Mouse (Mus musculus): ENCODE measurements around the gene Prrt1.

The Prrt1 gene

DNA sequence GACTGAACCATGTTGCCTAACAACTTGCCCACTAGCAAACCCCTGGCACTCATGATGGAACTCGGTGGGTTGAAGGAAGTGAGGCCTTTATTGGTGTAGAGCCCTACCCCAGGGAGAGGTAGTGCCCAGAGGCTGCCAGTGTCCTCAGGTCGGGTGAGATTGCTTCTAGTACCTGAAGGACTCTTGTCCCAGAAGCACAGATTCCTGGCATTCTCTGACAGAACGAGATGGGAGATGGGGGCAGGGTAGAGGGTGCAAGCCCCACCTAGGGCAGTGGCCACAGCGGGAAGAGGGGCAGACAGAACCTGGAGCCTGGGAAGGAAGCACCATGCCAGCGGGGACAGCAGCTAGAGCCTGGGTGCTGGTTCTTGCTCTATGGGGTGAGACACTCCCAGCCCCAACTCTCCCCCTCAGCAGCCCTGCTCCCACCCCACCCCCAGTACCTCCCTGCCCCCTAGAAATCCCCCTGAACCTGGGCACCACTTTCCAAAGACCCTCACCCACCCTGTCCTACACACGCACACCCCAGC, 31.7 kb upstream of the Prrt1 start, which contains the start of gene Ager:
Ager (plus strand) TSS at position 297 of the 530 bp plus-strand sequence.
- DNase-seq (ENCODE audit: low read depth in 2 of 2, low spot score in 2 of 2) = no peak

DNA sequence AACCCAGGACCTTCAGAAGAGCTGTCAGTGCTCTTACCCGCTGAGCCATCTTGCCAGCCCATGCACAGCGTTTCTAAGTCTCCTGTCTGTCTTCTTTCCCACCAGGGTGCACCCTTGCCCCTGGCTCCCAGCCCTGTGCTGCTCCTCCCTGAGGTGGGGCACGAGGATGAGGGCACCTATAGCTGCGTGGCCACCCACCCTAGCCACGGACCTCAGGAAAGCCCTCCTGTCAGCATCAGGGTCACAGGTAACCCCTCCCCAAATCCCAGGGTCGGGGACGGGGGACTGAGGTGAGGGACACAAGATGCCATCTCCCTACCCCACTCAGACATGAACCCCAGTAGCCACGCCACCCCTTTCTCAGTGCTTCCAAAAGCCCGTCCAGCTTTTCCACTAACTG, 29.4 kb upstream of the Prrt1 start:
- no peak for DNase-seq (ENCODE audit: low read depth in 2 of 2, low spot score in 2 of 2)

DNA sequence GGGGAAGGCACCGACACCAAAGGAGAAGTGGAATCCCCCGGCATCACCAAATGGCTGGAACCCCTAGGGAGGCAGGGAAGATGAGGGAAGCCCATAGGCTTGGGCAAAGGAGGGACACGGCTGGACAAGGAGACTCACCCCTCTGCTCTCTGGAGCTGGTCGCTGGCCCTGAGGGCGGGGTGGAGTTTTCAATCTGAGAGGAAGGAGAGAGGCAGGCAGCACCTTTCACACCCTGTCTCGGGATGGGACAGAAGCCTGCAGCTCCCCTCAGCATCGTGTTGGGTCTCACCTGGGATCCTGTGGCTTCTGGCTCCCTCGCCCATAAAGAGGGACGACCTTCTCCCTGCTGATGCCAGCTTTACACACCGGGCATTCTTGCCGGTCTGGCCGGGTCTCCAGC, 27.5 kb upstream of the Prrt1 start:
- no peak for DNase-seq (ENCODE audit: low read depth in 2 of 2, low spot score in 2 of 2)

DNA sequence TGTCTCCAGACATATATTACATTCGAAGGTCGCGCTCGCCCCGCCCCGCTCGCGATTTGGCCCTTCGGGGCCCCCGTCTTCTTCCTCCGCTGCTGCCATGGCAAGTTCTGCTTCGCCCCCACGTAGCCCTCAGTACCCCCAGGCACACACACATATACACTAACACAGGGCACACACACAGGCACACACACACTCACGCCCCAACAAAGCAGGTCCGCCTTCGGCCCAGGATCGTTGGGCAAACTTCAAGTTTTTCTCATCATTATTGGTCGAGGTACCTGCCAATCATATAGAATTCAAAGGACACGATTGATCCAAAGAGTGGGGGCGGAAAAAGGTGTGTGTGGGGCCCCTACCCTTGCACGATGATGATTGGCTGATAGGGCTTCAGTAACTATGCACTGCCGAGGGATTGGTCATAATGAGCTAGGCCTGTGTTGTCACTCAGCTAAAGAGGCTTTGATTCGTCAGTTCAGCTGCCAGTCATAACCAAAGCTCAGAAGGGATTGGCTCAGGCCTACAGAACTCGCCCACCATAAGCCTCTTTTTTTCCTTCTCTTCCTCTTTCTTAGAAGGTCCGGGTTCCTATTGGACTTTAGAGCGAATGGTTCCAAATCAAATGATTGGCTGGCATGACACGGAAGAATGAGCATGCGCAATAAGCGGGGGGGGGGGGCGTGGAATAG, 25.8 kb upstream of the Prrt1 start, which contains the start of gene Rnf5:
Rnf5 (minus strand) TSS at position 316 of the 686 bp plus-strand sequence.
- peak; percentile 95 to 96 for DNase-seq (ENCODE audit: low read depth in 2 of 2, low spot score in 2 of 2)

DNA sequence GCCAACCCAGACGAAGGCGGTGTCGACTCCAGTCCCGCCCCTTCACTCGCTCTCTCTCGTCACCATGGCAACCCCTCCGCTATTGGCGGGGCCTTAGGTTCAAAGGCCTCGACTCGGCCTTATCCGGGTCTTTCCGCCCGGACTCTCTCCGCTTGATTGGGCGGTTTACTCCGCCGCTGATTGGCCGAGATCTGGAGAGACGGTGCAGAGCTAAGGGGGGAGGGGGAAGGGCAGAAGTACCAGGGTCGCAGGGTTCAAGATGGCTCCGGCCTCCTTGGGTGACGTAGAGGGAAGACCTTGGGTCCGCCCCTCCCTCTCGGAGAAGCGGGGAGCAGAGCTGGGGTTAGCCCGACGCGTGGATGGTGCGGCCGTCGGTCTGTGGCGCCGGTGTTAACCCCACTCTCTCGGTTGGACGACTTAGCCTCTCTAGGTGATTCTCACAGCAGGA, 25.2 kb upstream of the Prrt1 start, which contains the start of gene Agpat1:
Agpat1 (plus strand) TSS at position 202 of the 448 bp plus-strand sequence.
- DNase-seq (ENCODE audit: low read depth in 2 of 2, low spot score in 2 of 2) = peak; percentile 97

DNA sequence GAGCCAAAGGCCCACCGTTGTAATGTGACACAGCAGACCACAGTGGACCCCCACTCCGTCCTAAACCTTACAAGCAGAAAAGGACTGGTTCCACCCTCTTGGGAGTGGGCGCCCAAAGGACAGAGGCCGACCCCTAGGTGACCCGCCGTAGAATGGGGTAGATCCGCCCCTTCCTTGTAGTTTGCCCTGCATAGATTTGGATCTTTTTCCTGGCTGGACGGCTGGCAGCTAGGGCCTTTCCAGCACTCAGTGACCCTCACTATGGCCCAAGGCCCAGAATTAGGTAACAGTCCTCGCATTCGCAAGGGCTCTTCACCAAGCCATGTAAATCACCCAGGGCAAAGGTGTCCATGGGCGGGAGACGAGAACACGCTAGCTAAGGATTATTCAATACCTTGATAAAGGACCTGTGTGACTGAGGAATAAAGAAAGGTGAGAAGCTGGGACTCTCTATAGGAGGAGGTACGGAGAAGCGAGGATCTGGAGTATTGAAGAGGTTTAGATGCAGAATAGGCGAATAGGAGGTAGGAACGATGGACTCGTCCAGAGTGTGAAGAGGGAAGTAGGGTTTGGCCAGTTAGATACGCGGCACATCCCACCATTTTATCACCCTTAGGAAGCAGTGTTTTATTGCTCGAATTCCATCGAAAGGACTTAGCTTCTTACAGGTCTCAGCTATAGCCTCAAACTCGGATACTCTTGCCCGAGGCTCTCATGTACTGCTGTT, 24.7 kb upstream of the Prrt1 start:
- no peak for DNase-seq (ENCODE audit: low read depth in 2 of 2, low spot score in 2 of 2)

DNA sequence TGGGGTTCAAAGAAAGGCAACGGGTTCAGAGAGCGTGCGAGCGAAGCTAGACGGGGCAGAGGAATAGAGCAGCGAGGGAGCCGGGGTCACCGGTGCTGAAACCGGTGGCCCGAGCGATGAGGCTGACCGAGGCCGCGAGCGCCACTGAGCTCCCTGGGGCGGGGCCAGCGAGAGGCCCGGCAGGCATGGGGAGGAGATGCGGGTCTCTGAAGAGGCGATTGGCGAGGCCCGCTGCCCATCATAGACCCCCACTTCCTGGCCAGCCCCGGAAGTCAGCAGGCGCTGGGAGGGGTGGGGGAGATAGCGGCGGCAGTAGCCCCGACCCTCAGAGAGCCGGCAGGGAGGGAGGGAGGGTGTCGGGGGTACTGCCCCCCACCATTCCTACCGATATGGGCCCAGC, 23.7 kb upstream of the Prrt1 start:
- peak; percentile 80 to 89 for DNase-seq (ENCODE audit: low read depth in 2 of 2, low spot score in 2 of 2)

DNA sequence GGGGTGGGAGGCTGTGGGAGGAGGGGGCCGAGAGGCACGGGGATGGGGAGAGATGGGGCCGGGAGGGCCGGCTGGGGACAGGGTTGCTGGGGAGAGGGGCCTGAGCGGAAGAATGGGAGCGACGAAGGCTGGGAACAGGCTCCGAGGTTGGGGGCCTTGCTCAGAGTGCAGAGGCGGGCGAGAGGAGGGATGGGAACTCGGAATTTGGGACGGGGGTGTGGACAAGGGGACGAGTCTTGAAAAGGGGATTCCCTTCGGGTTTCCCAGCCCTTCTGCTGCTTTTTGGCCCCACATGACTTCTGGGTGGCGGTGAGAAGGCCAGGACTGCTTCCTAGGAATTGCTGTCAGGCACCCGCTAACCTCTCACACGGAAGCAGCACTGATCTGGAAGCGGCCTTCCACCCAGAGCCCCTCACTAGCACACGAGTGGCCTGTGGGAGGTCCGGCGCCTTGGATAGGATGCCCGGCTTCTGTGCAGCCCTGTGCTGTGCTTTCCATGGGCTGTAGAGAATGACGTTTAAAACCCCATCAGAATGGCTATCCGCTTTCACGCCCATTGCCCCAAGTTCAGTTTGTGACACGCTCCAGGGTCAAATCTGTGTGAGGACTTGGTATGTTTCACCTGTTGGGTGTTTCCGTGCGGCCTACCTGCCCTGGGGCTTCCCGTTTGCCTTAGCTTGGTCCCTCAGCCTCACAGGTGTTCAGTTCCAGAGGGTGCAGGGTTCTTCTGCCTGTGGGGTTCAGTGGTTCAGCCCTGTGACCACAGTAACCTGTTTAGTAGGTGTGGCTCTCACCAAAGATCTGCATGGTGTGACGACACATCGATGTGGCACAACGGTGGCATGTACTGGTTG, 22.9 kb upstream of the Prrt1 start:
- DNase-seq (ENCODE audit: low read depth in 2 of 2, low spot score in 2 of 2) = no peak

DNA sequence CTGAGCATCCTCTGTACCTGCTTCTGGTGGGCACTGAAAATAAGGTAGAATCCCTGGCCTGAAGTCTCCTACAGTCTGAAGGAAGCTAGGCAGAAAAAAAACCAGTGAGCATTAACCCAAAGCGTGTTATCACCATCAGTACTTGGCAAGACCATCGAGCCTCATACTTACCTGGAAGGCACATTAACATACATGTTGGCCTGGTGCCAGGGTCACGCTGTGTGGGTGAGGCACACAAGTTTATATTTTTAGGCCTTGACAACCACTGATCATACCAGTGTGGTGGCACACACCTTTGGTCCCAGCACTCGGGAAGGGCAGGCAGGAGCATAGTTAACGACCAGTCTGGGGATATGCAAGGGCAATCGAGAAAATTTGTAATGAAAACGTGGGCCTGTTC, 21.3 kb upstream of the Prrt1 start:
- DNase-seq (ENCODE audit: low read depth in 2 of 2, low spot score in 2 of 2) = no peak

DNA sequence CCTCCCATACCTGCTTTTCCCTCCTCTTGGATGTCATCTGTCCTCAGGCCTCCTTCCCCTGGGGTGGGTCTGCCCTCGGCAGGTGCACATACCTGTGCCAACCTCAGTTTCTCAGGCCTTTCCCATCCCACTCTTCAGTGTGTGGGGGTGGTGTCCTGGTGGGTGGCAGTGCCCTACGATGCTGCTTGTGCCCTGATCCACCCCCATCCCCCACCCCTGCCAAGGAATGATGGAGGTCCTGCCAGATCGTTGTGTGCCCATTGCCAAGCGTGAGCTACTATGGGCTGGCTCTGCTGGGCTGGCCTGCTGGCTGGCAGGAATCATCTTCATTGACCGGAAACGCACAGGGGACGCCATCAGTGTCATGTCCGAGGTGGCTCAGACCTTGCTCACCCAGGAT, 18.3 kb upstream of the Prrt1 start:
- DNase-seq (ENCODE audit: low read depth in 2 of 2, low spot score in 2 of 2) = no peak

DNA sequence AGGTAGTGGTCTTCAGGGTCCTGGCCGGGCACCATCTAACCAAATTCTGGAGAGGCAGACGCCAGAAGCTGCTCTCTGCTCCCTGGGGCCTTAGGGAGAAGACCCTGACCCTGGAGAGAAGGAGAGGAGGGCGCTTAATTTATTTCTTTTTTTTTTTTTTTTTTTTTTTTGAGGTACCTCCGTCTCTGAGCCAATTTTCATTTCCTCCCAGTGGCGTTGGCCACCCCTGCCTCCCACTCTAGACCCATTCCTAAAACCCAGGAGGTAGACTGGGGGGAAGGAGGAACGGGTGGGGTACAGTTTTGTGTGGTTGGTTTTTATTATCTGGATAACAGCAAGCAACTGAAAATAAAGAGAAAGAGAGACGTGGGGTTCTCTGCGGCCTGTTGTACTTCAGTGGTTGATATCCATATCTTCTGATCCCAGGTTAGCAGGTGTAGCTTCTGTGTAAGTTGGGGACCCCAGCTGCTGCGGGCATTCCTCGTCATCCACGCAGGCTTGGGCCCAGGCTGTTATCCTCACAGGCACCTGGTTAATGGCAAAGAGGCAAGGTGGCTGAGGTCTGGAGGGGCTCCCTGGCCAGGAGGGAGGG, 16.2 kb upstream of the Prrt1 start:
- DNase-seq (ENCODE audit: low read depth in 2 of 2, low spot score in 2 of 2) = no peak

DNA sequence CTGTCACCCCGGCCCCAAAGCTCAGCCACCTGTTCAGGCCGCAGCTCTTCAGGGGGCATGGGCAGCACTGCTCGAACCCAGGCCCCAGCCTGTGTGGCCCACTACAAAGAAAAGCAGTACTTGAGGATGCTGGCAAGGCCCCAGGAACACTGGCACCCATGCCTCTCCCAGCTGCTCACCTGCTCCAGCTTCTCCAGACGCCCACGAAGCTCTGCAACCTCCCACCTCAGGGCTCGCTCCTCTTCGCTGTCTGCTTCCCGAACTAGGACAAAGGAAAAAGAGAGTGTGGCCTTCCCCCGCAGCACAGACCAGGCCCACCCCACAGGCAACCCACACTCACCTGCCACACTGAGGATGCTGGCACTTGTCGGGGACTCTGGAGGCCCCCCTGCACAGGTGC, 15.5 kb upstream of the Prrt1 start:
- DNase-seq (ENCODE audit: low read depth in 2 of 2, low spot score in 2 of 2) = no peak

DNA sequence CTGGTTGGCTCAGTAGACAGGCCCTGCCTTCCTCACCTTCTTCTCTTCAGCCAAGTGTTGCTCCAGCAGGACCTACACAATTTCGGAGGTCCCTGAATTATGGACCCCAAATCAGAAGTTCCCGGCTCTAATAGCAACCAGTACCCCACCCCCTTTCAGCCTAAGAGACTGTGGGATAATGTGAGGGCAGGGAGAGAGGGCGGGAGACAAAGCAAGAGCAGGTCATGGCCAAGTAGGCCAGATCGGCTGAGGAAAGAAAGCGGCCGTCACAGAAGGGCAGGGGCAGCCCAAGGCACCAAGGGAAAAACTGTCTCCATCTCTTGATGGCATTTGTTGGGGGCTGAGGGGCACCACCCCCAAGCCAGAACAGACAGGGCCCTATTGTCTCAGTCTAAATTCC, 13.5 kb upstream of the Prrt1 start, which contains the start of gene Egfl8:
Egfl8 (minus strand) TSS at position 101 of the 400 bp plus-strand sequence.
- DNase-seq (ENCODE audit: low read depth in 2 of 2, low spot score in 2 of 2) = no peak

DNA sequence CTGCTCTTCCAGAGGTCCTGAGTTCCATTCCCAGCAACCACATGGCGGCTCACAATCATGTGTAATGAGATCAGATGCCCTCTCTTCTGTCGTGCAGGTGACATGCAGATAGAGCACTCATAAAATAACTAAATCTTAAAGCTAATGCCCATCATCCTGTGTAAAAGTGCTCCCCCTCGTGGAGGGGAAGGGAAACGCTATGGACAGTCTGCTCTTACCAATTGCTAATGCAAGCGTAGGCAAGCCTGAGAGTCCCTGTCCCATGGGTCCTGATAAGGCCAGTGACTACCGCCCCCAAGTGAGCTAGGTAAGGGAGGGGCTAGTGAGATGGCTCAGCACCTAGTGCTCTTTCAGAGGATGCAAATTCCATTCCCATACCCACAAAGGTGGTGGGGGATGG, 10.3 kb upstream of the Prrt1 start:
- DNase-seq (ENCODE audit: low read depth in 2 of 2, low spot score in 2 of 2) = peak; percentile 76 to 88

DNA sequence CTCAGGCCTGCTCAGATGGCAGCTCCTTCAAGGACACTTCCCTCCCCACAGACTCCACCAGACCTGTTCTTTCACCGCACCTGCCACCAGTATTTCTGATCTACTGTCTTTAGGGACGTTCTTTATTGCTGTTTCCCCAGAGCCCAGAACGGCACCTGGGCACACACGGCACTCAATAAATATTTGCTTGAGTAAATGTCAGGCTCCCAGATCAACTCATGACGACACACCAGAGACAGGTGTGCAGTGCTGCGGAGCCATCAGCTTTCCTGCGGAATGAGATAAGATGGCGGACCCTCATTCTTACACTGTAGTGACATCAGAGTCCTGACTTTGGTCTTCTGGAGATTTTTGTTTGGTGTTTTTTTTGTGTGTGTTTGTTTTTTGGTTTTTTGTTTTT, 8.3 kb upstream of the Prrt1 start:
- DNase-seq (ENCODE audit: low read depth in 2 of 2, low spot score in 2 of 2) = no peak

DNA sequence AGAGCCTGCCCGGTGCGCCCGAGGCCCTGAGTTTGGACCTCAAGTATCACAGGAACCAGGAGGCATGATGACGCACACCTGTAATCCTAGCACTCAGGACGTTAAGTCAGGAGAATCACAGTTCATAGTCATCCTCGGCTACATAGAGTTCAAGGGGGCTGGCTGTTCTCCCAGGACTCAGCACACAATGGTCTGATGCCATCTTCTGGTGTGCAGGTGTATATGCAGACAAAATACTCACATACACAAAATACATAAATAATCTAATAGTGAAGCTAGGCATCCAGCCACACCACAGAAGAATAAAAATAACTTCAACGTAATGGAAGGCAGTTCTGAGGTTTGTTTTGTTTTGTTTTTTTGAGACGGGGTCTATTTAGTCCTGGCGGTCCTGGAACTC, 6.2 kb upstream of the Prrt1 start:
- no peak for DNase-seq (ENCODE audit: low read depth in 2 of 2, low spot score in 2 of 2)

DNA sequence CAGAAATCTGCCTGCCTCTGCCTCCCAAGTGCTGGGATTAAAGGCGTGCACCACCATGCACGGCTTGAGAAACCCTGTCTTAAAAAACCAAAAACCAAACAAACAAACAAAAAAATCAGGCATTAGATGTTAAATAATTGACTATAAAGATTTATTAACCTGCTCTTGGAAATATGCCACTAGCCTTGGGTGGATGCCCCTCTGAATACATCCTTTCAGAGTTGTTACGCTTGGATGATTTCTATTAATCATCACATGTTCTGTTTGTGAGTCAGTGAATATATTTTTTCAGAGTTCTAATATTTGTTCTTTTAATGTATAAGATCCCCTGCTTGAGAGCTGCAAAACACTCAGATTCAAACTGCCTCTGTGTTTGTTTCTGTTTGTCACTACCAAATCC, 4.4 kb upstream of the Prrt1 start:
- DNase-seq (ENCODE audit: low read depth in 2 of 2, low spot score in 2 of 2) = no peak

DNA sequence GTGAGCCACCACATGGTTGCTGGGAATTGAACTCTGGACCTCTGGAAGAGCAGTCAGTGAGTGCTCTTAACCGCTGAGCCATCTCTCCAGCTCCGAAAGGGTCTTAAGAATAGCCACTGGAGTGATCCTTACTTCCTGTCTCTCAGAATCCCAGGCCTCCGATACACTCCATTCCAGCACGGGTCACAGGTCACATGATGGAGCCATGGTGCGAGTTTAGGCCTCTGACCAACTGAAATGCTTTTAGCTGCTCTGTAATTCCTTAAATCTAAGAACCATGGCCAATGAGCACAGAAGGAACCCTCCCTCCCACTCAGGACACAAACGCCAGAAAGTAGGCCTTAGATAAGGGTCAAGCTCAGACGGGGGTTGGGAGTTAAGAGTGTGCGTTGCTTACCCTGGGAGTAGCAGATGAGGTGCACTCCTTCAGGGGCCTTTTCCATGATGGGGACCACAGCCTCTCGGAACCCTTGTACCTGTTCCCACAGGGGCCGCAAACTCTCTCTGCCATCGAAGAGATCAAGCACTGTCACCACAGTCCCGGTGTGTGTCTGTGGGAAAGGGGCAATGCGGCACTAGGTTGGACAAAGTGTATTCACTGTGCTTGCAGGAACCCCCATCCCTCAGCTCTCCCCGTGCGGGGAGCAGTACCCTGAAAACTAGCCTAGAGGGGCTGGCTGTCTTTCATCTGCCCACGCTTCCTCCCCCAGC, 3.1 kb upstream of the Prrt1 start:
- DNase-seq (ENCODE audit: low read depth in 2 of 2, low spot score in 2 of 2) = no peak

DNA sequence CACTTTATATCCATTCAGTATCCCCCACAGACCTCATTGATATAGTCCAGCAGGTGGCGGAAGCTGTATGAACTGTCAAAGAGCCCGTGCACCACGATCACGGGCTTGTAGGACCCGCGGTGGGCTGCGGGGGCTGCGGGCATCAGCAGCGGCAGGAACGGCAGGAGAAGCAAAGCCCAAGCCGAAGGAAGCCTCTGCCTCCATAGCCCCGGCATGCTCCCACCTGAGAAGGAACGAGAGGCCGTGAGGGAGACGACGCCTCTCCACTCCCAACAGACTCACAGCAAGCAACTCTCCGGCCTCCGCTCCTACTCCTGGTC, 2.6 kb upstream of the Prrt1 start:
- peak in 1 of 2 experiments; percentile 41 for DNase-seq (ENCODE audit: low read depth in 2 of 2, low spot score in 2 of 2)

All from CD8-positive naive resting alpha-beta T cell, adult 2 months (primary cell).